Mouse (Mus musculus): ENCODE measurements at regions not wholly inside any gene's neighbourhood (a gene's known extent, or its start where the extent isn't known, plus 50 kb on each side); places are given as distances from the start of the nearest gene placed in this dataset.
A peak's percentile ranks its signal among the peaks of the same experiment; 100 is the strongest.

GRCm38 (mm10) chr2:166415481-166415965, 260.1 kb upstream of the Sulf2 start:
- no peaks in the 10 kb centered on the region for H3K27me3 ChIP-seq (ENCODE audit: control insufficient read depth, insufficient read depth, low read length)
- DNase-seq (ENCODE audit: low spot score) (peak; percentile 85), ATAC-seq (ENCODE audit: low FRiP score, low read depth) (peak; percentile 81)
- no peak overlapping the region for H3K4me3 ChIP-seq (replicated peaks; ENCODE audit: low read length)
- H3K36me3 ChIP-seq (ENCODE audit: control insufficient read depth, insufficient read depth, low read length) = no peaks in the 10 kb centered on the region
- H3K4me2 ChIP-seq (replicated peaks; ENCODE audit: low read depth, low read length, severe bottlenecking) = no peak overlapping the region; the same call in 1 of the 2 replicates
- peak overlapping the region; percentile 74 for H3K27ac ChIP-seq (replicated peaks; ENCODE audit: low read depth, low read length)
- WGBS = 23% methylated on average over 16 of the region's 16 CpGs
- H3K9me3 ChIP-seq (ENCODE audit: control insufficient read depth, low read length) = no peaks in the 10 kb centered on the region
- TF ChIP-seq POLR2A (IDR thresholded peaks at IDR 0.05; ENCODE audit: borderline replicate concordance, extremely low read depth, insufficient read depth, insufficient read length) = no peak
- H3K9ac ChIP-seq (ENCODE audit: low read depth, low read length, severe bottlenecking) = no peak overlapping the region
- peaks cover 22% of the 10 kb centered on the region for H3K4me1 ChIP-seq (ENCODE audit: control insufficient read depth, insufficient read depth, low read length)

DNA sequence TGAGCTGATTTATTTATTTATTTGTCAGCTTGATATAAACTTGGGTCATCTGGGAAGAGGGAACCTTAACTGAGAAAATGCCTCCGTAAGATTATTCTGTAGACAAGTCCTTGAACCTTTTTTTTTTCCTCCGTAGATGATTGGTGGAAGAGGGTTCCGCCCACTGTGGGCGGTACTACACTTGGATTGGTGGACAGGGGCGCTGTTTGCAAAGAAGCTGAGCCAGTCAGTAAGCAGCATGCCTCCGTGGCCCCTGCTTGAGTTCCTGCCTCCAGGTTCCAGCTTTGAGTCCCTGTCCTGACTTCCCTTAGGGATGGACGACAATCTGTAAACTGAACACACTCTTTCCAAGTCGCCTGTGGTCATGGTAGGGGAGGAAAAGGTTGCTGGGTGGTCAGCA, 259.4 kb upstream of the Sulf2 start:
- WGBS = 89% methylated on average over 8 of the region's 8 CpGs
- H3K27me3 ChIP-seq (ENCODE audit: control insufficient read depth, insufficient read depth, low read length) = no peaks in the 10 kb centered on the region
- no peak overlapping the region for H3K4me2 ChIP-seq (replicated peaks; ENCODE audit: low read depth, low read length, severe bottlenecking)
- H3K9ac ChIP-seq (ENCODE audit: low read depth, low read length, severe bottlenecking) = no peak overlapping the region
- no peak for TF ChIP-seq POLR2A (IDR thresholded peaks at IDR 0.05; ENCODE audit: borderline replicate concordance, extremely low read depth, insufficient read depth, insufficient read length)
- peaks cover 20% of the 10 kb centered on the region for H3K4me1 ChIP-seq (ENCODE audit: control insufficient read depth, insufficient read depth, low read length)
- H3K36me3 ChIP-seq (ENCODE audit: control insufficient read depth, insufficient read depth, low read length) = no peaks in the 10 kb centered on the region
- ATAC-seq (ENCODE audit: low FRiP score, low read depth) (no peak), DNase-seq (ENCODE audit: low spot score) (no peak)
- H3K27ac ChIP-seq (replicated peaks; ENCODE audit: low read depth, low read length) = peak overlapping the region; percentile 74
- no peaks in the 10 kb centered on the region for H3K9me3 ChIP-seq (ENCODE audit: control insufficient read depth, low read length)
- H3K4me3 ChIP-seq (replicated peaks; ENCODE audit: low read length) = no peak overlapping the region

GRCm38 (mm10) chr2:166412031-166412858, 256.8 kb upstream of the Sulf2 start:
- Histone ChIP-seq H3K4me1 (ENCODE audit: control insufficient read depth, insufficient read depth, low read length) (peaks cover 22% of the 10 kb centered on the region), H3K27me3 (ENCODE audit: control insufficient read depth, insufficient read depth, low read length) (no peaks in the 10 kb centered on the region), H3K27ac (replicated peaks; ENCODE audit: low read depth, low read length) (no peak overlapping the region), H3K4me3 (replicated peaks; ENCODE audit: low read length) (no peak overlapping the region), H3K9me3 (ENCODE audit: control insufficient read depth, low read length) (no peaks in the 10 kb centered on the region), H3K9ac (ENCODE audit: low read depth, low read length, severe bottlenecking) (no peak overlapping the region), H3K4me2 (replicated peaks; ENCODE audit: low read depth, low read length, severe bottlenecking) (no peak overlapping the region), H3K36me3 (ENCODE audit: control insufficient read depth, insufficient read depth, low read length) (no peaks in the 10 kb centered on the region)
- peak; percentile 17; the same call in 1 of the 2 replicates for ATAC-seq (ENCODE audit: low FRiP score, low read depth)
- TF ChIP-seq POLR2A (IDR thresholded peaks at IDR 0.05; ENCODE audit: borderline replicate concordance, extremely low read depth, insufficient read depth, insufficient read length) = no peak
- peak; percentile 16 for DNase-seq (ENCODE audit: low spot score)
- 11% methylated on average over 17 of the region's 17 CpGs for WGBS

- H3K9me3 ChIP-seq (ENCODE audit: control insufficient read depth, low read length) = no peaks in the 10 kb centered on the region
- no peak for TF ChIP-seq POLR2A (IDR thresholded peaks at IDR 0.05; ENCODE audit: borderline replicate concordance, extremely low read depth, insufficient read depth, insufficient read length)
- peaks cover 18% of the 10 kb centered on the region for H3K4me1 ChIP-seq (ENCODE audit: control insufficient read depth, insufficient read depth, low read length)
- H3K27me3 ChIP-seq (ENCODE audit: control insufficient read depth, insufficient read depth, low read length) = no peaks in the 10 kb centered on the region
- no peak overlapping the region for H3K27ac ChIP-seq (replicated peaks; ENCODE audit: low read depth, low read length)
- H3K9ac ChIP-seq (ENCODE audit: low read depth, low read length, severe bottlenecking) = no peak overlapping the region
- DNase-seq (ENCODE audit: low spot score) = no peak
- WGBS = 82% methylated on average over 5 of the region's 5 CpGs
- no peak for ATAC-seq (ENCODE audit: low FRiP score, low read depth)
- H3K36me3 ChIP-seq (ENCODE audit: control insufficient read depth, insufficient read depth, low read length) = no peaks in the 10 kb centered on the region
- no peak overlapping the region for H3K4me2 ChIP-seq (replicated peaks; ENCODE audit: low read depth, low read length, severe bottlenecking)
- H3K4me3 ChIP-seq (replicated peaks; ENCODE audit: low read length) = no peak overlapping the region
These were observed 253.9 kb upstream of the Sulf2 start for GRCm38 (mm10) chr2:166409391-166409790.

GRCm38 (mm10) chr2:166408806-166409205, 253.3 kb upstream of the Sulf2 start:
- Histone ChIP-seq H3K36me3 (ENCODE audit: control insufficient read depth, insufficient read depth, low read length) (no peaks in the 10 kb centered on the region), H3K4me1 (ENCODE audit: control insufficient read depth, insufficient read depth, low read length) (peaks cover 18% of the 10 kb centered on the region), H3K27ac (replicated peaks; ENCODE audit: low read depth, low read length) (no peak overlapping the region), H3K4me3 (replicated peaks; ENCODE audit: low read length) (no peak overlapping the region), H3K9me3 (ENCODE audit: control insufficient read depth, low read length) (no peaks in the 10 kb centered on the region), H3K4me2 (replicated peaks; ENCODE audit: low read depth, low read length, severe bottlenecking) (no peak overlapping the region), H3K9ac (ENCODE audit: low read depth, low read length, severe bottlenecking) (no peak overlapping the region), H3K27me3 (ENCODE audit: control insufficient read depth, insufficient read depth, low read length) (no peaks in the 10 kb centered on the region)
- DNase-seq (ENCODE audit: low spot score) = no peak
- no peak for TF ChIP-seq POLR2A (IDR thresholded peaks at IDR 0.05; ENCODE audit: borderline replicate concordance, extremely low read depth, insufficient read depth, insufficient read length)
- 86% methylated on average over 4 of the region's 4 CpGs for WGBS
- no peak for ATAC-seq (ENCODE audit: low FRiP score, low read depth)

Measured in limb, embryonic 14.5 days (tissue).